Mouse (Mus musculus) stomach, postnatal 0 days (tissue): ENCODE measurements at regions not wholly inside any gene's neighbourhood (a gene's known extent, or its start where the extent isn't known, plus 50 kb on each side); places are given as distances from the start of the nearest gene placed in this dataset.

Experiments used
- ATAC-seq: fragments of 200-750 bp; cut with Nextera tagmentation; 2 replicates; pipeline ENCODE4 v1.8.0; 2017; ENCODE audit not compliant: low FRiP score, low TSS enrichment
- DNase-seq: peaks from one replicate; pipeline ENCODE4 v3.0.0-alpha.2; 2016; ENCODE audit warnings: low spot score
- H3K27ac ChIP-seq: fragments of 300-500 bp; sonication (generic); replicated peaks from 2 replicates; pipeline ENCODE4 v1.5.1; 2014; ENCODE audit warnings: mild to moderate bottlenecking, control low read depth
- H3K27me3 ChIP-seq: fragments of 300-500 bp; sonication (generic); 2 replicates; pipeline ENCODE4 v1.6.1; 2014; ENCODE audit warnings: low read length; ENCODE audit not compliant: control insufficient read depth, insufficient read depth
- H3K36me3 ChIP-seq: fragments of 300-500 bp; sonication (generic); 2 replicates; pipeline ENCODE4 v1.6.1; 2014; ENCODE audit warnings: low read length, mixed read lengths; ENCODE audit not compliant: control insufficient read depth, insufficient read depth
- H3K4me1 ChIP-seq: fragments of 300-500 bp; sonication (generic); replicated peaks from 2 replicates; pipeline ENCODE4 v1.6.1; 2014; ENCODE audit warnings: antibody characterized with exemption; ENCODE audit not compliant: control insufficient read depth, insufficient read depth
- H3K4me2 ChIP-seq: fragments of 300-500 bp; sonication (generic); replicated peaks from 2 replicates; pipeline ENCODE4 v1.6.1; 2014; ENCODE audit warnings: low read depth, mild to moderate bottlenecking, control low read depth, moderate library complexity
- H3K4me3 ChIP-seq: fragments of 300-500 bp; sonication (generic); 2 replicates; pipeline ENCODE4 v1.5.1; 2014; ENCODE audit warnings: low read depth, low read length, control low read depth
- H3K9ac ChIP-seq: fragments of 300-500 bp; sonication (generic); 2 replicates; pipeline ENCODE4 v1.6.1; 2014; ENCODE audit warnings: mild to moderate bottlenecking, low read length, control low read depth, mixed read lengths
- H3K9me3 ChIP-seq: fragments of 300-500 bp; sonication (generic); 2 replicates; pipeline ENCODE4 v1.6.1; 2016; ENCODE audit warnings: low read length; ENCODE audit not compliant: control insufficient read depth
- CTCF ChIP-seq: IDR thresholded peaks from 2 replicates; pipeline ENCODE4 v1.5.1; 2016; ENCODE audit warnings: antibody characterized with exemption, low read depth, mild to moderate bottlenecking, moderate library complexity
- EP300 ChIP-seq: optimal IDR thresholded peaks from 2 replicates; pipeline ENCODE3; 2016; ENCODE audit warnings: antibody characterized with exemption
- WGBS: fragments of 180-500 bp; shearing (Covaris S2); extraction: QIAGEN DNeasy Blood & Tissue Kit; methylation state at CpG from one replicate; pipeline ENCODE4 v1.1.7; 2014; 5-methylcytosine and 5-hydroxymethylcytosine counted together

- Histone ChIP-seq H3K27ac (no peak overlapping the region), H3K36me3 (no peaks in the 10 kb centered on the region), H3K27me3 (no peaks in the 10 kb centered on the region), H3K9me3 (no peaks in the 10 kb centered on the region), H3K4me1 (no peaks in the 10 kb centered on the region), H3K4me3 (no peak overlapping the region), H3K4me2 (no peak overlapping the region), H3K9ac (no peak overlapping the region)
- 76% methylated on average over 2 of the region's 2 CpGs for WGBS
- DNase-seq: no peak
- no peak for ATAC-seq
- TF ChIP-seq CTCF (no peak), EP300 (no peak)
Observed at GRCm38 (mm10) chr13:36807961-36808360, 73.0 kb upstream of the Nrn1 start.

GRCm38 (mm10) chr13:36789360-36789759, 54.4 kb upstream of the Nrn1 start:
- DNase-seq (no peak), ATAC-seq (no peak)
- Histone ChIP-seq H3K36me3 (no peaks in the 10 kb centered on the region), H3K9ac (no peak overlapping the region), H3K9me3 (no peaks in the 10 kb centered on the region), H3K4me3 (no peak overlapping the region), H3K27ac (no peak overlapping the region), H3K4me2 (no peak overlapping the region), H3K27me3 (no peaks in the 10 kb centered on the region), H3K4me1 (no peaks in the 10 kb centered on the region)
- TF ChIP-seq EP300 (no peak), CTCF (peak; percentile 74)
- WGBS: 79% methylated on average over 1 of the region's 1 CpGs
